Mouse (Mus musculus): ENCODE measurements around the gene Carhsp1.

DNA sequence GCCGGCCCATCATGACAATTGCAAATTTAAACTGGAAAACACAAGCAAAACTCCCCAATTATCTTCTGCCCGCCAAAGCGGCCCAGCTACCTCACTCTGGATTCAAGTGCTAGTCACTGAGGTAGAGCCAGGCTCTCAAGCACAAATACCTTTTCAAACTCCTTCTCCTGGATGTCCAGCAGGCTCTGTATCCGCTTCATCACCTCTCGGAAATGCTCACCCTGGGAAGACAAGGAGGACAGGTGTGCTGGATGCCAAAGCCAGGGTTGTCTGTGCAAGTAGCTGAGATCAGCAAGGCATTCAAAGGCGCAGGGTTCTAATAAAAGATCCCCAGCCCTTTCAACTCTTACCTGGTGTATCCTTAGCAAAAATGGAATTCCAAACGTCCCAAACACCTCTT is 19.3 kb upstream of the Carhsp1 start:
- TF ChIP-seq CTCF (conservative IDR thresholded peaks at IDR 0.05; ENCODE audit: low read length) (no peak), POU5F1 (IDR thresholded peaks at IDR 0.05; ENCODE audit: borderline replicate concordance, low read length) (no peak), NANOG (IDR thresholded peaks at IDR 0.05; ENCODE audit: borderline replicate concordance, low read length) (no peak)
